Mouse (Mus musculus): Measurements from ENCODE around the gene Arid2. TPM values are rescaled to one million over a fixed set of nuclear protein-coding genes. Genes with fewer than 3 reads are reported as not detected.
"Not testable (repeated sequence)": the region's sequence is repeated elsewhere in the genome, so short reads cannot be mapped to it uniquely, and the experiment has no call there.

Arid2 gene
- polyA plus RNA-seq, 1 experiment from 2014 or later = 7.9 TPM

- Histone ChIP-seq H3K4me3 (ENCODE audit: low read depth, low read length) (no peak overlapping the region), H3K36me3 (ENCODE audit: control insufficient read depth, insufficient read depth) (peaks cover 18% of the 10 kb centered on the region), H3K4me1 (ENCODE audit: control insufficient read depth, low read depth, low read length) (no peaks in the 10 kb centered on the region; the same call in 1 of the 2 replicates), H3K27ac (ENCODE audit: low read length) (no peak overlapping the region), H3K27me3 (ENCODE audit: control insufficient read depth, insufficient read depth, low read depth, low read length) (no peaks in the 10 kb centered on the region), H3K9ac (ENCODE audit: low read depth, low read length) (no peak overlapping the region), H3K4me2 (ENCODE audit: low read depth, low read length) (no peak overlapping the region), H3K9me3 (replicated peaks; ENCODE audit: control insufficient read depth, low read length) (no peaks in the 10 kb centered on the region)
- ATAC-seq (ENCODE audit: low read depth) = no peak
- WGBS (ENCODE audit: insufficient replicate concordance) = 76% methylated on average over 4 of the region's 4 CpGs
These were observed 118.9 kb downstream of the Arid2 start for GRCm38 (mm10) chr15:96406253-96406652.

GRCm38 (mm10) chr15:96407151-96407550 is 119.8 kb downstream of the Arid2 start:
- Histone ChIP-seq H3K4me3 (ENCODE audit: low read depth, low read length) (no peak overlapping the region), H3K4me1 (ENCODE audit: control insufficient read depth, low read depth, low read length) (no peaks in the 10 kb centered on the region; the same call in 1 of the 2 replicates), H3K9me3 (replicated peaks; ENCODE audit: control insufficient read depth, low read length) (no peaks in the 10 kb centered on the region), H3K9ac (ENCODE audit: low read depth, low read length) (no peak overlapping the region), H3K27me3 (ENCODE audit: control insufficient read depth, insufficient read depth, low read depth, low read length) (no peaks in the 10 kb centered on the region), H3K27ac (ENCODE audit: low read length) (no peak overlapping the region), H3K36me3 (ENCODE audit: control insufficient read depth, insufficient read depth) (peaks cover 18% of the 10 kb centered on the region), H3K4me2 (ENCODE audit: low read depth, low read length) (no peak overlapping the region)
- WGBS (ENCODE audit: insufficient replicate concordance) = 82% methylated on average over 2 of the region's 2 CpGs
- ATAC-seq (ENCODE audit: low read depth) = no peak

- no peak overlapping the region for H3K27ac ChIP-seq (ENCODE audit: low read length)
- H3K27me3 ChIP-seq (ENCODE audit: control insufficient read depth, insufficient read depth, low read depth, low read length) = no peaks in the 10 kb centered on the region
- 84% methylated on average over 6 of the region's 6 CpGs for WGBS (ENCODE audit: insufficient replicate concordance)
- no peak overlapping the region for H3K4me3 ChIP-seq (ENCODE audit: low read depth, low read length)
- peaks cover 24% of the 10 kb centered on the region for H3K36me3 ChIP-seq (ENCODE audit: control insufficient read depth, insufficient read depth)
- H3K9ac ChIP-seq (ENCODE audit: low read depth, low read length) = no peak overlapping the region
- no peaks in the 10 kb centered on the region for H3K9me3 ChIP-seq (replicated peaks; ENCODE audit: control insufficient read depth, low read length)
- ATAC-seq (ENCODE audit: low read depth) = peak; percentile 38; the same call in 1 of the 2 replicates
- no peaks in the 10 kb centered on the region; the same call in 1 of the 2 replicates for H3K4me1 ChIP-seq (ENCODE audit: control insufficient read depth, low read depth, low read length)
- no peak overlapping the region for H3K4me2 ChIP-seq (ENCODE audit: low read depth, low read length)
These were observed 121.4 kb downstream of the Arid2 start for GRCm38 (mm10) chr15:96408717-96409121.

GRCm38 (mm10) chr15:96418161-96418560 is 130.8 kb downstream of the Arid2 start:
- no peak for ATAC-seq (ENCODE audit: low read depth)

GRCm38 (mm10) chr15:96419920-96420319 is 132.6 kb downstream of the Arid2 start:
- no peak for ATAC-seq (ENCODE audit: low read depth)
- 90% methylated on average over 8 of the region's 8 CpGs for WGBS (ENCODE audit: insufficient replicate concordance)
- no peaks in the 10 kb centered on the region for H3K9me3 ChIP-seq (replicated peaks; ENCODE audit: control insufficient read depth, low read length)
- no peak overlapping the region for H3K4me2 ChIP-seq (ENCODE audit: low read depth, low read length)
- H3K27me3 ChIP-seq (ENCODE audit: control insufficient read depth, insufficient read depth, low read depth, low read length) = no peaks in the 10 kb centered on the region
- no peak overlapping the region for H3K9ac ChIP-seq (ENCODE audit: low read depth, low read length)
- H3K4me1 ChIP-seq (ENCODE audit: control insufficient read depth, low read depth, low read length) = no peaks in the 10 kb centered on the region
- H3K27ac ChIP-seq (ENCODE audit: low read length) = no peak overlapping the region
- no peak overlapping the region for H3K4me3 ChIP-seq (ENCODE audit: low read depth, low read length)
- peaks cover 68% of the 10 kb centered on the region for H3K36me3 ChIP-seq (ENCODE audit: control insufficient read depth, insufficient read depth)

More at GRCm38 (mm10) chr15:96418161-96418560, 130.8 kb downstream of the Arid2 start:
- no peaks in the 10 kb centered on the region for H3K9me3 ChIP-seq (replicated peaks; ENCODE audit: control insufficient read depth, low read length)
- no peak overlapping the region for H3K27ac ChIP-seq (ENCODE audit: low read length)
- no peak overlapping the region for H3K4me3 ChIP-seq (ENCODE audit: low read depth, low read length)
- H3K9ac ChIP-seq (ENCODE audit: low read depth, low read length) = no peak overlapping the region
- H3K27me3 ChIP-seq (ENCODE audit: control insufficient read depth, insufficient read depth, low read depth, low read length) = no peaks in the 10 kb centered on the region
- WGBS (ENCODE audit: insufficient replicate concordance) = 92% methylated on average over 12 of the region's 12 CpGs
- no peak overlapping the region for H3K4me2 ChIP-seq (ENCODE audit: low read depth, low read length)
- peaks cover 73% of the 10 kb centered on the region for H3K36me3 ChIP-seq (ENCODE audit: control insufficient read depth, insufficient read depth)
- no peaks in the 10 kb centered on the region for H3K4me1 ChIP-seq (ENCODE audit: control insufficient read depth, low read depth, low read length)

- Histone ChIP-seq H3K27me3 (ENCODE audit: control insufficient read depth, insufficient read depth, low read depth, low read length) (no peaks in the 10 kb centered on the region), H3K4me3 (ENCODE audit: low read depth, low read length) (no peak overlapping the region), H3K9me3 (replicated peaks; ENCODE audit: control insufficient read depth, low read length) (peaks cover 3% of the 10 kb centered on the region), H3K36me3 (ENCODE audit: control insufficient read depth, insufficient read depth) (peaks cover 29% of the 10 kb centered on the region), H3K4me1 (ENCODE audit: control insufficient read depth, low read depth, low read length) (no peaks in the 10 kb centered on the region), H3K9ac (ENCODE audit: low read depth, low read length) (no peak overlapping the region), H3K4me2 (ENCODE audit: low read depth, low read length) (no peak overlapping the region), H3K27ac (ENCODE audit: low read length) (no peak overlapping the region)
- no peak for ATAC-seq (ENCODE audit: low read depth)
- WGBS (ENCODE audit: insufficient replicate concordance) = 88% methylated on average over 1 of the region's 1 CpGs
These were observed 146.9 kb downstream of the Arid2 start for GRCm38 (mm10) chr15:96434202-96434601.

GRCm38 (mm10) chr15:96441480-96441879 is 154.2 kb downstream of the Arid2 start:
- H3K4me2 ChIP-seq (ENCODE audit: low read depth, low read length); H3K27ac ChIP-seq (ENCODE audit: low read length); ATAC-seq (ENCODE audit: low read depth); H3K9me3 ChIP-seq (replicated peaks; ENCODE audit: control insufficient read depth, low read length); H3K9ac ChIP-seq (ENCODE audit: low read depth, low read length); H3K27me3 ChIP-seq (ENCODE audit: control insufficient read depth, insufficient read depth, low read depth, low read length); H3K4me1 ChIP-seq (ENCODE audit: control insufficient read depth, low read depth, low read length); H3K4me3 ChIP-seq (ENCODE audit: low read depth, low read length): not testable (repeated sequence)
- peaks cover 17% of the 10 kb centered on the region for H3K36me3 ChIP-seq (ENCODE audit: control insufficient read depth, insufficient read depth)
- WGBS (ENCODE audit: insufficient replicate concordance) = 60% methylated on average over 3 of the region's 6 CpGs

GRCm38 (mm10) chr15:96446785-96447184 is 159.5 kb downstream of the Arid2 start:
- ATAC-seq (ENCODE audit: low read depth) = no peak
- Histone ChIP-seq H3K27me3 (ENCODE audit: control insufficient read depth, insufficient read depth, low read depth, low read length) (no peaks in the 10 kb centered on the region), H3K36me3 (ENCODE audit: control insufficient read depth, insufficient read depth) (peaks cover 22% of the 10 kb centered on the region), H3K4me2 (ENCODE audit: low read depth, low read length) (no peak overlapping the region), H3K4me3 (ENCODE audit: low read depth, low read length) (no peak overlapping the region), H3K27ac (ENCODE audit: low read length) (no peak overlapping the region), H3K9me3 (replicated peaks; ENCODE audit: control insufficient read depth, low read length) (no peaks in the 10 kb centered on the region), H3K9ac (ENCODE audit: low read depth, low read length) (no peak overlapping the region), H3K4me1 (ENCODE audit: control insufficient read depth, low read depth, low read length) (peaks cover 11% of the 10 kb centered on the region)
- WGBS (ENCODE audit: insufficient replicate concordance) = 81% methylated on average over 10 of the region's 10 CpGs

- peak; percentile 98 for ATAC-seq (ENCODE audit: low read depth)
- H3K27ac ChIP-seq (ENCODE audit: low read length) = peak overlapping the region; percentile 78
- H3K9me3 ChIP-seq (replicated peaks; ENCODE audit: control insufficient read depth, low read length) = no peaks in the 10 kb centered on the region
- no peaks in the 10 kb centered on the region for H3K27me3 ChIP-seq (ENCODE audit: control insufficient read depth, insufficient read depth, low read depth, low read length)
- H3K4me1 ChIP-seq (ENCODE audit: control insufficient read depth, low read depth, low read length) = peaks cover 15% of the 10 kb centered on the region
- peaks cover 21% of the 10 kb centered on the region for H3K36me3 ChIP-seq (ENCODE audit: control insufficient read depth, insufficient read depth)
- H3K4me3 ChIP-seq (ENCODE audit: low read depth, low read length) = no peak overlapping the region
- H3K9ac ChIP-seq (ENCODE audit: low read depth, low read length) = no peak overlapping the region
- no peak overlapping the region for H3K4me2 ChIP-seq (ENCODE audit: low read depth, low read length)
- 78% methylated on average over 7 of the region's 7 CpGs for WGBS (ENCODE audit: insufficient replicate concordance)
These were observed 161.5 kb downstream of the Arid2 start for GRCm38 (mm10) chr15:96448656-96449299.
